Mouse (Mus musculus) mature B cell (primary cell): Measurements from ENCODE around the gene Epn3.

Experiments used
- in situ Hi-C: fragments of 300-500 bp; cut with MboI; formaldehyde crosslinking; loops from 2 replicates; pipeline ENCODE4 v1.14.3; 2019

The Epn3 gene

DNA sequence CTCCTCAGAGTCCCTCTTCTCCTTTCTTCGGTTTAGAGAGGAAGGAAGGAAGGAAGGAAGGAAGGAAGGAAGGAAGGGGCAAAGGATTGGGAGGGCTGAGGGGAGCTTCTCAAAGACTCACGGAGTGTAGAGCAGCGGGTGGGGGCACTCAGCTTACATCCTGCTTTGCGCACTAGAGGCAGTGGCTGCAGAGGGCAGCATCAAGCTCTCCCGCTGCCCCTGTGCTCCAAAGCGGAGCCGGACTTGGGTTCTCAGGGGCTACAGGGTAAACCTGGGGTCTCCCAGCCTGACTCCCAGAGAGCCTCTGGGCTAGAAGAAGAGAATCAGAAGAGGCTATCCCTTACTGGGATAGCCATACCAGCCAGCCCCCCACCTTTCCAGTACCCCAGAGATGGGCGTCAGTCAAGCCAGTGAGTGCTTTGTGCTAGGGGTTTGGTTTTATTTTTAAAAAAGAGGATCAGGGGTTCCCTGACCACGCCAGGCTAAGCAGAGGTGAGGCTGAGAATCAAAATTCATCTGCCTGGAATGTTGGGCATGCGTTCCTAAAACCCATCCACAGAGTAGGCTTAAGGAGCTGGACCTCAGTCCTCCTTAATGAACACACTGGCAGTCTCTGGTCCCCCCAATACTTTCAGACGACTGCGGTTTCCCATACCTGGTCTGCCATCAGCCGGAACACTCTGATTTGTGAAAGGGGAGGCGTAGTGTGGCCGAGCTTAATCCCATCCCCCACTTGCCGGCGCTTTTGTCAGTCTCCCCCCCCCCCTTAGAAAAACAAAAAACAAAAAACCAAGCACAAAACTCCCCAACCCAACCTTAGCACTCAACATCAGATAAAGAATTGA is 27.8 kb downstream of the Epn3 start:
- in situ Hi-C loops = no loop called here

DNA sequence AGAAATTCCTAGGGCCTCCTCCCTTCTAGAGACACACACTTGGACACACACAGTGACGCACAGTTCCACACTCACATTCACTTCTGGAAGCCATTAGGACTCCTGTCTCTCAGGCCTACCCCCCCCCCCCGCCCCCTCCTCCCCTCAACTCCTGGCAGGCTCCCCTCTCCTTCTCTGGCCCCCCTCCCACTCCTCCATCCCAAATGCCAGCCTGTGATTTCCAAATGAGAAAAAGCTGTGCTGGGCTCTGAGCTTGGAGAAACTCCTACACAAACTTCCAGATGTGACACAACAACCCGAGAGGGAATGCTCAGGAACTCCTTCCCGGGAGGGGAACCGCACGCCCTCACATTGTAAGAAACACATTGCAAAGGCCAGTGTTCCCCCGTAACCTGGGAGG is 29.4 kb downstream of the Epn3 start:
- in situ Hi-C loops = no loop called here

DNA sequence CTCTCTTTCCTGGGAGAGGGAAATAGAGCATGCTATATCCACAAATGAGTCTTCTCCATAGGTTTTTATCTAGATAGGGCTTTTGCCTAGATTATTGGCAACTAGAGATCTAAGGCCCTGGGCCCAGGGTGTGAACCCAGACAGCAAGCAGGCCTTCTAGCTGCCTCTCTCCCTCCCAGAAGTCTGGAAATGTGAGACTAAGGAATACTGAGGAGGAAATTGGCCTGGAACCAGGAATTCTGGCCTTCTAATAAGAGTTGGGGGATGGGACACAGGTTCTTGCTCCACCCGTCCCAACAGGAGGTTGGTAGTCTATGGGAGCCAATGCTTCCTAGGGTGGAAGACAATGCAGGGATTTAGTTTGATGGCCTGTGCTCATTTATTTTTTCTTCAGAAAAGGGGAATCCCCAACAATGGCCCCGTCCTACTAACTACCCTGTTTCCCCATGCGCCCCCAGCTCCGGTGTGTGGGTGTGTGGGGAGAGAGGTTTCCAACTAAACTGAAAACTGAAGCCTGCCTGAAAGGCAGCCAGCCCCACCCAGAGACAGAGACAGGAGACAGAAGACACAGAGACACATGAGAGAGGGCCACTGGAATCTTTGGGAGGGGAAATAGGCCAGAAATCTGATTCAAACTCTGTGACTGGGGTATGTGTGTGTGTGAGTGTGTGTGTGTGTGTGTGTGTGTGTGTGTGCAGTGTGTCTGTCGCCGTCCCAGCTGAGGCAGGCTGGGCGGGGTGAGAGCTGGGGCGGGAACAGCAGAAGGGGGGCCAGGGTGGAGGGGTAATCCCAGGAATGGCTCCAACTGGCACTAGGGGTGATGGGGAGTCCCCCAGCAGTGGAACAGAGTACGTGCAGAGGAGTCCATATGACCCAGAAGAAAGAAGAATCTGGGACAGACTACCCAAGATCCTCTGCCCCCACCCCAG is 30.4 kb downstream of the Epn3 start:
- in situ Hi-C loops = no loop called here

DNA sequence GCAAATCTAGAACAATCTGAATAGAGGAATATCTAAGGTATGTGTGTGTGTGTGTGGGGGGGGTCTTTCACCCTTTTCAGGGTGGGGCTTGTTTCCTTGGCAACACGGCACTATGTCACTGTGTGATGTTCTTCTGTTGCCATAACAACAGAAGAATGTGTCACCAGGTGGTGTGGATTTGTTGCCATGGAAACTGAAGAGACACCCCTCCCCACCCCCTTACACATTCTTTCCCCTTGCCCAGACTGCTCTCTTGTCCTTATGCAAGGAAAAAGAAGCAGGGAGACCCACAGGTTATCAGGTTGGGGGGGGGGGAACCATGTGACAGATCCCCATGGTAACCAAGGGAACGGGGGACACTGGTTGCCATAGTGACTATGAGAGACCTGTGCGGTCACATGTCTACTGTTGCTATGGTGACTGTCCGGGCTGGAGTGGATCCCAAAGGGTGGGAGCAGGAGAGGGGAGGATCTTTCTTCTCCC is 31.2 kb downstream of the Epn3 start:
- in situ Hi-C loops = no loop called here

DNA sequence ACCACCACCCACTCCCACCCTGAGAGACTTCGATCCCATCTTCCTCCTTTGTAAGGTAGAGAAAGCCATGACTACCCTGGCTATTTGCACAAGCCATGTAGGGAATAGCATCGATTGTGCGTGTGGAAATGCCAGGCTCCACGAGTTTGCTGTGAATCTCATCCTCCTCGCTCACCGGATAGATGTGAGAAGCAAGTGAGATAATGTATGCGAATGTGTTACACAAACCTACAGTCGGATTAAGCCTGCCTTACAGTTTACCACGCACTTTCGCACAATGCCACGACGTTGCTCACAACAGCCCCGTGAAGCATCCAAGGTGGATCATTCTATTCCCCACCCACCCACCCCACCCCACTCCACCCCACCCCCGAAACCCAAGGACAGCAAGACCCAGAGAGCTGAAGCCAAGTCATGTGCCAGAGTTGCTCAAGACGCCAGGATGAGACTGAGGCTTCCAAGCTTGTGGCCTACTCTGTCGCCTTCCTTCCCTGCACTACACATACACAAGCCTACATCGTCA is 33.4 kb downstream of the Epn3 start:
- in situ Hi-C loops = no loop called here

DNA sequence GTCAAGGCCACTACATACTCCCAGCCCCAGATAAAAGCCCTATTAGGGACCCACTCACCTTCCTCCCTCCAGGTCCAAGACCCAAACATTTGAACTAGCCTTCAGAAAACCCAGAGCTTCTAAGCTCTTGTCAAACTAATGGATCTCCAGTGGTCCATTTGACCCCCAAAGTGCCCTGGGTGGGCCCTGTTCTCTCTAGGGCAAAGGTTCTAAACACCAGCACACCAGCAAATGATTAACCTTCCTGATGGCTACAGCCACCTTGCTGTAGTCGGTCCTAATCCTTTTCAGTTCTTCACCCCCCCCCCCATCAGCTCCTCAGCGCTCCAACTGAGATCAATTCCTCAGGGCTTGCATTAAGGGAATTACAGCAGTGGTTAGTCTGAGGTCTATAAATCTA is 35.6 kb downstream of the Epn3 start:
- in situ Hi-C loops = no loop called here

DNA sequence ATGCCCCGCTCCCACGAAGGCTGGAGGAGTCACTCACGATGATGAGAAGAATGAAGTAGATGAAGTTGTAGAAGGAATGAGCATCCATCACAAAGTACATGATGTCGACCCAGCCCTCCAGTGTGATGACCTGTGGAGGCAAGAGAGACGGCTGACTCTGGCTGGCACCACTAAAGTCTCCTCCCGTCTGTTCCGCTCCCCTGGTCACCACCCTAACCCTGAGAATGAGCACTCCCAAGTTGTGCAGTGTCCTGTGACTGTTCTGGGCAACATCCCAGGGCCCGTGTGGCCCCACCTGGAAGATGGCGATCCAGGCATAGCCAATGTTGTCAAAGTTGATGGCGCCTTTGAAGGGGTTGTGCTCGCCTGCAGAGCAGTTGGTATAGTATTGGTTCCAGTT is 37.9 kb downstream of the Epn3 start:
- in situ Hi-C loops = no loop called here

DNA sequence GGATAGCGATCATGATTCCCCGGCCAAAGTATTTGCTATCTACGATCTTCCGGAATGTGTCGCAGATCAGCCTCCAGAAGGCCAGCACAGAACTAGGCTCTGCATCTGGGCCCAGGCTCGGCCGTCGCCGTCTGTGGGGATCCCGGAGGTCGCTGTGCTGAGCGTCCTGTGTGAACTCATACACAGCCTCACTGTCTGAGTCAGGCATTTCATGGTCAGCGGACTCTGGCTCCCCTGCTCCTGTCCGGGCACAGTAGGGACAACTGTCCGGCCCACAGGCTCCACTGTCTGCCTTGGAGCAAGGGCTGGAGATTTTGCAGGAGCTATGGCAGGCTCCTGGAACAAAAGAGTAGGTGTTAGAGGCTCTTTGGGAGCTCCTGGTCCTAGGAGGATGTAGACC is 42.8 kb downstream of the Epn3 start:
- in situ Hi-C loops = no loop called here

DNA sequence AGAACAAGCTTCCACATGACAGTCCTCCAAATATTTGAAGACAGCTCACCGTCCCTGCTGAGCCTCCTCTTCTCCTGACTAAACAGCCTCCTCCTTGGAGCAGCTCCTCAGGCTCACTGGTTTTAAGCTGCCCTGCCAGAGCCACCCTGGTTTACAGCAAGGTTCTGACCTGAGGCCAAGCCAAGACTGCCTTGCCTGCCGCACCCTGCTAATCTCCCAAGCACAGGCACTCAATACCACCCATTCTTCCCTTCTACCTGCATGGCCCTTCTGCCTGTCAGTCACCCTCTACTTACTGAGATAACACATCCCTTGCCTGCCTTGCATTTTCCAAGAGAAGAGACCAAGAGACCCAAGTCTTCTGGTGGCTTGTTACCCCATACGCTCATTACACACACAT is 43.4 kb downstream of the Epn3 start:
- in situ Hi-C loops = no loop called here

DNA sequence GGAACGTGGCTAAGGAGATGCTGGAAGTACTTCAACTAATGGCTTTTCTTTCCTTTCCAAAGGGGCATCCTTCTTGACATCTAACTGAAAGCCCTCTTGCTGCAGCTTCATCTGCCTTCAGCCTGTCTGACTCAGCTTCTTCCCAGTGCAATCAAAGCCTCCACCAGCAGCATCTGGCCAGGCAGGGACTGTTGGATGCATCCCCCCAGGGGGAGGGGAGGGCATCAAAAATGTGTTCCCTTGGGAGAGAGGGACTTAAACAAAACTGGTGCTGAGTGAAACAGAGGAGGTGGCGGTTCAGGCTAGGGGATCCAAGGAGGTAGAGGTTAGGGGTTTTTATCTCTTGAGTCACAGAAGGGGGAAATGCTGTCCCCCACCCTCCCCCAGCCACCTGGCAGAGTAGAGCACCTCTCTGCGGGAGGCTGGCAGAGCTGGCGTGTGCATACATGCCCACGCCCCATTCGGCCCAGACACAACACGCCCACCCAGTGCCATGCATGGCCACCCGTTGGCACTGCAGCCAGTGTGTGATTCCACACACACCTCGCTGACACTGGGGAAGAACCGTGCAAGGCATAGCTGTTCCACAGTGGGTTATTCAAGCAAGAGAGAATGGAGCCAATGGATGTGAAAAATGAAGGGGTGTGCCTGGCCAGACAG is 44.5 kb downstream of the Epn3 start:
- in situ Hi-C loops = no loop called here

DNA sequence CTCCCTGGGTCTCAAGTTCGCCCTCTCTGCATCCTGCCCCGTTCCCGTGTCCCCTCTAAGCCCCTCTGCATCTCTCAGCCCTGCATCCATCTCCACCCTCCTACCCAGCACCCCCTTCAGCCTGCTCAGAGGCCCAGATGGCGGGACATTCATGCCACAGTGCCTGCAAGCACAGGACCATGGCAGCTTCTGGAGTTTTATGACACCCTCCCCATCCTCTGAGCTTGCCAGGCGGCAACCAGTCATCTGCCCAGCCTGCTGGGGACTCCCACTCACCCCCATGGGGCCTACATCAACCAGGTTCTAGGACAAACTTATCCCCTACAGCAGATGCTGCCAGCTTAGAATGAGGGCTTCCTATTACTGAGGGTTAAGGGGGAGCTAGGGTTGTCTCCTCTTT is 45.0 kb downstream of the Epn3 start:
- in situ Hi-C loops = no loop called here

DNA sequence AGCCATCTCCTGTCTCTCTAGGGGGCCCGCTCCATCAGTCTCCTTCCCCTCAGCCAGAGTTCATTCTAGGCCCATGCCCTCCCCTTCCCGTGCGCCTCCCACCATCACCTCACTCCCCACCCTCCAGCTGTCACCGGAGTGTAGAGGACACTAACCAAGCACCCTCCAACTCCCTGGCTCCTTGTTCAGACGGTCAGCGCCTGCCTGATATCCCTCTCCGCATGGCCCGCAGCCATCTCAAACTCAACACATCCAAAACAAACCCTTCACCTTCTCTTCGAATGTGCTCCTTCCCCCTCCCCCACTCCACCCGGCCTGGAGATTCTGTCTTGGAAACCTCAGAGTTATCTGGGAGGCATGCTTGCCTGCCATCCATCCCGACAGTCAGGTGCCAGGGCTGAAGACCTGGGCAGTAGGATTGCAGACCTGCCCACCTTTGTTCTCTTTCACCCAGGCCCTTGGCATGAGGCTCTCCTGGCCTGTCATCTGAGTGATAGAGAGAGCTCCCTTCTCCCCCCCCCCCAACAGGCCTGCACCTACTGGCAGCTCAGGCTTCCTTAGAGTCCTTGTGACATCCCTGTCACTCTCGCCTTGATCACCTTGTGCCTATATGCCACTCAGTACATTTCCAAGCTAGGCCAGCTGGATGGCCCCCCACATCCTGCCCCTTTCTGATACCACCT is 48.5 kb downstream of the Epn3 start:
- in situ Hi-C loops = no loop called here

DNA sequence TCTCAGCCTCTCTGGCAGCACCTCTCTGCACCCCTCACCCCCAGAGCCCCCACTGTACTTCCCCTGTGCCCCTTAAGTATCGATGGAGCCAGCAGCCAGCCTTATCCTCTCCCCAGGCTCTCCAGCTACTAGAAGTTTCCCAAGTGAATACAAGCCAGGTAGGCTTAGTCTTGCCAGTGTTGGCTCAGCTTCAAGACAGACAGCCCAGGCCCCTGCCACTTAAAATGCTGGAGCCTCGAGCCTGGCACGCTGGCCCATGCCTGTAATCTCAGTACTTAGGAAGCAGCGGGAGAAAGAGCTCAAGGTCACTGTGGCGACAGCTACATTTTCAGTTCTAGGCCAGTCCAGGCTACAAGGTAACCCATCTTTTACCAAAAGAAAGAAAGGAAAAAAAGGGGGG is 49.9 kb downstream of the Epn3 start:
- in situ Hi-C loops = no loop called here

DNA sequence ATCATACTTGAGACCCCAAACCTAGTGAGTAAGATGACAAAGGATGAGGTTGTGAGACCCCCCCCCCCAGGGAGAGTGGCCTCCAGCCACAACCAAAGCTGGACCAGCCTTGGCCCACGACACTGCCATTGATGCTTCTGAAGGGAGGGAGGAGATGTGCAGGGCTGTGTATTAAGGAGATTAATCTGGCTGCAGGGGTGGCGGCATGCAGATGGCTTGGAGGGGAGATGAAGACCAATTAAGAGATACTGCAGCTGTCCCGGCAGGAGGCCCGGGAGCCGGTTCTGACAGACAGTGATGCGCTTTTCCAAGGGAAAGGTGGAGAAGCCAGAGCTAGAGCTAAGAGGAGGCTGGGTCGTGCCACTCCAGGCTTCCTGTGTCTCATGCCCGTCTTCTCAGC is 50.5 kb downstream of the Epn3 start:
- in situ Hi-C loops = no loop called here

DNA sequence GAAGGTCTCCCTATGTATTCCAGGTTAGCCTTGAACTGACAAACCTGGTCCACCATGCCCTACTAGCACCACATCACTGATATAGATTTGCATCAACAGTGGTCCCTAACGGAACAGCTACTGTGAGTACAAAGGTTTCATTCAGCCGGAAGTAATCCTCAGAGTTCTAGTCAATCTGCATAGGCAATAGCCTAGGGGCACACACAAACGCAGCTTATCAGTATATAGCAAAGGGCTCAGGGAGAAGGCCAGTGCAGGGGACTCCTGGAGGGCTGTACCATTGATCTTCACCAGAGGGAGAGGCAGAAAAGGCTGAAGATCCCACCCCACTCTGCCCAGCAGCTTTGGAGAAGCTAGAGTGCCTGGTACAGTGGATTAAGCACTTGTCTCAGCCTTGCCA is 52.8 kb downstream of the Epn3 start:
- in situ Hi-C loops = no loop called here

DNA sequence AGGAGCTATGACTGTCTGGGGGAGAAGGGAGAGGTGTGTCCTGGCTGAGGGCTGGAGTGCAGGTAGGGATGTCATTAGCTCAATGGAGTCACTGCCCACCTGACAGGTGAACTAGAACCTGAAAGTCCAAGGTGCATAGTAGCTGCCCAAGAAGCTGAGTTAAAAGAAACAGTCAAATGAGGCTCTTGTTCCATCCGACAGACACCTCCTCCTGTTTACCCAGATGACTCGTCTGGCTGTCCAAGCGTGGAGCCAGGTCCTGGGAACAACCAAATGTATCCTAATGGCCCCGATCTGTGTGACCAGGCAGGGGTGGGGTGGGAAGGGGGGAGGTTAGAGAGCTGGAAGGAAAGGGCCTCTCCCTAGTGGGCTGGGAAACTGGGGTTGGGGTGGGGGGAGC is 54.5 kb downstream of the Epn3 start:
- in situ Hi-C loops = no loop called here

DNA sequence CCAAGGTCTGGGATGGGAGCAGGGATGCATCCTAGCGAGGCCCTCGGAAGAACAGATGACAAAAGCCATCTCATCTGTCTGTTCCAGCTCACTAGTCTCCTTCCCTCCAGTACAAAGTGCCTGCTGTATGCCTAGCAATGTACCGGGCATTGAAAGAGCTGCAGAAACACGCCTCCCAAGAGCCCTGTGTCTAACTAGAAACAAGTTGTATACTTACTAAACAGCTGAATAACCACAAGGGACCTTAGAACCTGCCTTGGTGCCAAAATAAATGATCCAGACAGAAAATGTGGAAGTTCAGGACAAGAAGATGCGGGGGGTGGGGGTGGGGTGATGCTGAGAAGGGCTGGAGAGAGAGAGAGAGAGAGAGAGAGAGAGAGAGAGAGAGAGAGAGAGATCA is 54.9 kb downstream of the Epn3 start:
- in situ Hi-C loops = no loop called here

DNA sequence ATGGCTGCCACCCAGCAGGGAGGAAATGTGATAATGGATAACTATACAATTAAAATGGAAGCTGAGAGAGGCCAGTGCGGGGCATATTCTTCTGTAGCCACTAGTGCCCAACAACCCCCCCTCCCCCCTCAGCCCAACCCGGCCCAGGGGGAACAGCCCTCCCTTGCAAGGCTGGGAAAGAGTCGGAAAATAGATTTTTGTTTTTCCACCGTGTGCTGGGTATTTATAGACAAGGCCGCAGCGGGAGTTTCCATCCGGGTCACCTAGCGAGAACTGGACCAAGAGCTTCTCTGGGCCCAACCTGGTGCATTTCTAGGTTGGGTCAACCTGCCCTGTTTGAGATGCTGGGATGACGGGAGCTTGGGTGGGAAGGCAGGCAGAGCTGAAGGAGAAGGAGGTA is 58.0 kb downstream of the Epn3 start:
- in situ Hi-C loops = no loop called here

DNA sequence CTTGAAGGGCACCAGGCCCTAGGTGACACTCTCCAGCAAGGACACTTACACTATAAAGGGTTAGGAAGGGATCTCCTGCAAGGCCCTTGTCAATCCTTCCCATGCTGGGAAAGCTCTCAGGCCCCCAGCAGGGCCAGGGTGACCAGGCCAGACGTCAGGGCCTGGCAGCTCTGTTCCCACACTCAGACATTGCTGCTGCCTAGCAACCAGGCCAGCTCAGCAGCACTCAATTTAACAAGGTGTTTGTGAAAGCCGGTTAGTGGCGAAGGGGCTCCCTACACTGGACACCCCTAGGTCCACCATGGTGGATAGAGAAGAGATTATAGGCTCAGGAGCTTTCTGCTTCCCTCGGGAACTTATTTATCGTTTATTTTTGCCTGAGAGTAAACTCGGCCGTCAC is 58.7 kb downstream of the Epn3 start:
- in situ Hi-C loops = no loop called here

DNA sequence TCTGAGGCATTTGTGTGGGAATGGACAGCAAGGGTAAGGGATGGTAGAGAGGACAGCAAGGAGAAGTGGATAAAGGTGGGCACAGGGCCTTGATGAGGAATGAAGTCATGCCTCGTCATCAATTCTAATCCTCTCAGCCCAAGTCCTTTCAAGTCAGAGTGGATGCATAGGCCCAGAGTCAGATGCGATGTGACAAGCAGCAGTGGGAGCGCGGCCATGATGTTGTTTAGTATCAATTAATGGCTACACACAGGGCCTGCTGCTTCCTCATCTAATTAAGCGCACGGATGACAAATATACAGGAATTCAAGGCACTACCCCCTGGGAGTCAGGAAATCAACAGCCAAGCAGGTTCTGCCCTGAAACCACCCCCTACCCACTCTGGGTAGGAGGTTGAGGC is 59.4 kb downstream of the Epn3 start:
- in situ Hi-C loops = no loop called here
